Mouse (Mus musculus) liver, adult 2 months (tissue): Measurements from ENCODE around the gene Car4.

Source experiments
- CTCF ChIP-seq: fragments of 200-500 bp; IDR thresholded peaks from 2 replicates; pipeline ENCODE4 v1.5.1; 2011; ENCODE audit warnings: low read depth, low read length, control low read depth
- POLR2A ChIP-seq: fragments of 200-500 bp; IDR thresholded peaks from 2 replicates; pipeline ENCODE4 v1.6.1; 2011; ENCODE audit warnings: low read length, control low read depth; ENCODE audit not compliant: insufficient read depth; ENCODE audit errors: extremely low read depth

- TF ChIP-seq CTCF (peak; percentile 44; the same call in 1 of the 2 replicates), POLR2A (no peak)
These were observed 20.5 kb downstream of the Car4 start for GRCm38 (mm10) chr11:84978113-84978512.
